Mouse (Mus musculus): Measurements from ENCODE around the gene Prss8.
A peak's percentile ranks its signal among the peaks of the same experiment; 100 is the strongest.
"Not testable (repeated sequence)": the region's sequence is repeated elsewhere in the genome, so short reads cannot be mapped to it uniquely, and the experiment has no call there.

Prss8 gene

DNA sequence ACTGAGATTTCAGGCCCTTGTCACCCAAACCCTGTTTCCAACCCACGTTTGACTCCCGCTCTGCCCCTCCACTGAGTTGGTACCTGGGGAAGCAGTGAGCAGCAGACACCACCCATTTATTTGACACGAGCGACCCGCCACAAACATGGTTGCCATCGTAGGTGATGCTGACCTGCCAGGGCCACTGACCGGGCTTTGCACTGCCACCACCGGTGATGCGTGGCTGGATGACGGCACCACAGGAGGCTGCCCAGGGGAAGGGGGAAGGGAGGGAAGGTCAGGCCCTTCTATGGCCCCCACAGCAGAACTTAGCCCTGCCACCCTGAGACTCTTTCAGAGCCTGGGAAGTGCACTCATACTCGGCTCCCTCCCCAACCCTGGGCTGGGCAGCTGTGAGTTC lies 2.2 kb downstream of the Prss8 start:
- no peak for DNase-seq

- no peak for DNase-seq
Observed at GRCm38 (mm10) chr7:127926846-127927245, 3.1 kb downstream of the Prss8 start.

DNA sequence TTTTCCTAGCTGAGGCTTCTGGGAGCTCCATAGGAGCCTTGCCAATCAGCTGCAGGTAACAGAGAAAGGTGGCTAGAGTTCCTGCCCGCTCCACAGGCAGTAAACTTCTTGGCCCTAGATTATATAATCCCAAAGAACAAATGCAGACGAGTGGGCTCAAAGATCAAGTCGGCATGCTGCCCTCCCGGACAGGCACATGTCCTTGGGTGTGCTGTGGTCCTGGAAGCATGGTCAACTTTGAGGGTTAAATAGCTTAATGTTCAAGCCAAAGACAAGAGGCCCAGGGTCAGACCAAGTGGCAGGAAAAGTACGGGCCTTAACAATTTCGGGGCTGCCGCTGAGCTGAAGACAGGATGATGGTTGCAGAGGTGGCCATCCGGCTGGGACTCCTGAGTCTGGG lies 3.8 kb downstream of the Prss8 start:
- no peak for DNase-seq

GRCm38 (mm10) chr7:127925252-127925651 lies 4.7 kb downstream of the Prss8 start:
- DNase-seq: no peak

DNA sequence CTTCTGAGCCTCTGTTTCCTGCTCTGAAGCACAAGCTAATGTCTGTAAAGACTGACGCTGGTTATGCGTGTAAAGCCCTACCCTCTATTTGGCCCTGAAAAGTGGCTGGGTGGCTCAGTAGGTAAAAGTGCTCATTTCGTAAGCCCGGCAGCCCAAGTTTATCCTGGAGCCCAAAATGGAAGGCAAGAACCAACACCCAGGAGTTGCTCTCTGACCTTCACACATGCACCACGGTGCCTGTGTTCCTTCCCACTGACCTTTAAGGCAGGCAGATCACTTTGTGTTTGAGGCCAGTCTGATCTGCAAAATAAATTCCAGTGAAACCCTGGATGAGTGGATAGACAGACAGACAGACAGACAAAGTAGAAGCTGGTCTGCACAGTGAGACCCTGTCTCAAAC lies 6.2 kb downstream of the Prss8 start:
- DNase-seq: no peak

- DNase-seq: no peak
Observed at GRCm38 (mm10) chr7:127922451-127923275, 7.2 kb downstream of the Prss8 start.

GRCm38 (mm10) chr7:127921516-127921915 lies 8.4 kb downstream of the Prss8 start:
- DNase-seq: peak; percentile 44

DNA sequence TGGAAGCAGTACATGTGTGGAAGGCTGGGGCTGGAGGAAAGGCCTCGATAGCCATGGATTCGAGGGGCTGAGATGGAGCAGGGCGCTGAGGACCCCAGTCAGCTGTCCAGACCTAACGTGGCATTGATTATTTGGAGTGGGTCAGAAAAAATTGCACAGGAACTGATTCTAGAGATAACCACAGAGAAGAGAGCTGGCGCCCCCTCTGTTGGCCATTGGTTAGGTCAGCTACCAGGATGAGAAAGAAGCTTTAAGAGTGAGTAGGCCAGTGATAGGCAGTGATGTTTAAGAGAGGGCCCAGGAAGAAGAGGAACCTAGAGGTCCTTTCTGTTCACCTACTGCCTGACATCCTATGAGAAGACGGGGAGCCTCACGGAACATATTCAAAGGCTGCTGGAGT lies 10.6 kb downstream of the Prss8 start:
- DNase-seq: peak; percentile 44

- DNase-seq: peak; percentile 77
Observed at GRCm38 (mm10) chr7:127918203-127918602, 11.7 kb downstream of the Prss8 start.

GRCm38 (mm10) chr7:127915293-127915692 lies 14.6 kb downstream of the Prss8 start:
- DNase-seq: no peak

GRCm38 (mm10) chr7:127912938-127913337 lies 17.0 kb downstream of the Prss8 start:
- no peak for DNase-seq

DNA sequence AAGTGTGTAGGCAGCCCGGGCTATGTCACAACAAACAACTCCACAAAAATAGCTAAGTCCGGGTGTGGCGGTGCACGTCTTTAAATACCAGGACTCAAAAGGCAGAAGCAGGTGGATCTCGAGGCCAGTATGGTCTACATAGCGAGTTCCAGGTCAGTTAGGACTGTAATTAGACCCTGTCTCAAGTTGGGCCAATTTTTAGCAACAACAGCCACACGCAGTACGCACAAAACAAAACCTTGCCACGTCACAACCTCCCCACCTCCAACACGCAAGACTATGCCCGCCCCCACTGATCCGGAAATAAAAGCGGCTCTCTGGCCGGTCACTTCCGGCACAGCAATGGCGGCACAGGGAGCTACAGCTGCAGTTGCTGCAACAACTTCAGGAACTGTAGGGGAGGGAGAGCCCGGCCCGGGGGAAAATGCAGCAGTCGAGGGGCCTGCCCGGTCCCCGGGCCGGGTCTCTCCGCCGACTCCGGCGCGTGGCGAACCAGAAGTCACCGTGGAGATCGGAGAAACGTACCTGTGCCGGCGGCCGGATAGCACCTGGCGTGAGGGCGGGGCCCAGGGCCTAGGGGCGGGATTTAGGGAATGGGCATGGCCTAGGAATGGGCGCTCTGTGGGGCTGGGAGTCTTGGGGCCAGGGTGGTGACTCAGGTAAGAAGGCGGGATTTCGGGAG lies 17.6 kb downstream of the Prss8 start, which contains the start of gene Kat8:
Kat8 (plus strand) TSS at position 327 of the 682 bp plus-strand sequence.
- DNase-seq: peak; percentile 85

DNA sequence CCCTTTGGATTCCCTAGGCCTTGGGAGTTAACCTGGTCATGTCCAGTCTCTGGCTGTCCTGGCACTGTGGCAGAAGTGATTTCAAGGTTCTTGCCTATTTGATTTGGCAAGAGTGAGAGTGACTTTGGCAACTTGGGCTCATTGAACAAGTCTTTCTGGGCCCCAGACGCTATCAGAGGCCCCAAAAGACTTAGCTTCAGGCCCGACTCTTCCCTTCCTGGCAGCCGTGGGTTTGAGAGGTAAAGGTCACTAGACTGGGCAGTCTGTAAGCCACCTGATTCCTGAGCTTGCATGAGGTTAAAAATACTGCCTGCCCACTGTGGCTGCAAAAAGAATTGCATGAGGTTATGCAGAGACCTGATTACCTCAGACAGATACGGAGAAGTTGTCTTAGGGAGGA lies 21.2 kb downstream of the Prss8 start:
- no peak for DNase-seq

DNA sequence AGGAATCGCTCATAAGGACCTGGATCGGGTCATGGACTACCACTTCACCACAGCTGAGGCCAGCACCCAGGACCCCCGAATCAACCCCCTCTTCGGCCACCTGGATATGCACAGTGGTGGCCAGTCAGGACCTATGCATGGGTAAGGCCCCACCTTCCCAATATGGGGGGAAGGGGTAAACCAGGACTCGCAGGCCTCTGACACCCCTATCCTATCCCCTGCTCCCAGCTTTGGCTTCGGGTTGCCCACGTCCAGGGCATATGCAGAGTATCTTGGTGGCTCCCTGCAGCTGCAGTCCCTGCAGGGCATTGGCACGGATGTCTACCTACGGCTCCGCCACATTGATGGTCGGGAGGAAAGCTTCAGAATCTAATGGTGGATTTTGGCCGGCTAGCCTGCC lies 22.0 kb downstream of the Prss8 start:
- no peak for DNase-seq

DNA sequence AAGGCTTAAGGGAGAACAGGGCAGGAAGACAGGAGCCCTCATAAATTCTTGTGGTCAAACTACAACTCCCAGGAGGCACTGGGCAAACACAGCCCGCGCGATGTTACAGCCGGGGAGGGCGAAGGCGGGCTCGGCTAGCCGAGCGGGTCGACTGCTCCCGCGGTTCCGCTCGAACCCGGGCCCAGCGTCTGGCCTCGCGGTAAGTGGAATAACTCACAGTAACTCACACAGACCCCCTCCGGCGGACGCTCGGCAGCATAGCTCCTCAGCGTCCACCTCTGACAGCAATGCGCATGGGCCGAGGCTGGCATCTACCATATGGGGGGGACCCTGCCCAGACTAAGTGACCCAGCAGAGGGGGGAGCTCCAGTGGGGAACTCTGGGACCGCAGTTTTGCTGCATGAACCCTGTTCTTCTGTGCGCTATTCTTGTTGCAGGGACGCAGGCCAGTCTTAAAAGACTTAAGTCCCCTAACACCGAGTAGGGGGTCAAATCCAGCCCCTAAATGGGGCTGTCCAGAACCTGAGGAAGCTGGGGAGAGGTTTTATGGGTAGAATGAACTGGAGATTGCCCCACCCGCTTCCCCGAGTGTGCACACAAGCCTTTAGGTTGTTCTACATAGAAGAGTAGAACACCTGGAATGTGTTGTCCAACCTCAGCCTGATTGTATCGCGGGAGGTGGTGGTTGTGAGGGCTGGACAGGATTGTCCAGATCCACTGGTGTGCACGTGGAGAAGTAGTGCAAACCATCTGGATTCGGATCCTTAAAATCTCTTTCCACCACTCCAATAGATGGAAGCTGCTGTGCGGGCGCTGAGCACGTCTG lies 25.7 kb downstream of the Prss8 start, which contains the start of gene Bckdk:
Bckdk (plus strand) TSS at position 112 of the 826 bp plus-strand sequence.
- peak; percentile 77 for DNase-seq

DNA sequence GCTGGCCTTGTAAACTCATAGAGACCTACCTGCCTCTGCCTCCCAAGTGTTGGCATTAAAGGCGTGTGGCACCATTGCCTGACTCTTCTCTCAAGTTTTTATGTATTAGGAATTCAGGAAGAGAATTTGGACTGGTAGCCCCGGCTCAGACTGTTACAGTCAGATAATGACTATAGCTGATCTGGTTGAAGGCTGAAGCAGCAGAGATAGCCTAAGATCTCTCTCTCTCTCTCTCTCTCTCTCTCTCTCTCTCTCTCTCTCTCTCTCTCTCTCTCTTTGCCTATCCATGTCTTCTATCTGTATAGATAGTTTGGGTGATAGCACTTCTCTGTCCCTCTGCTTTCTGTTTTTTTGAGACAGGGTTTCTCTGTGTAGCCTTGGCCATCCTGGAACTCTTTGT lies 28.1 kb downstream of the Prss8 start:
- DNase-seq: no peak

GRCm38 (mm10) chr7:127899997-127900396 lies 29.9 kb downstream of the Prss8 start:
- no peak for DNase-seq

GRCm38 (mm10) chr7:127898179-127898956 lies 31.5 kb downstream of the Prss8 start:
- peak; percentile 69 for DNase-seq

DNA sequence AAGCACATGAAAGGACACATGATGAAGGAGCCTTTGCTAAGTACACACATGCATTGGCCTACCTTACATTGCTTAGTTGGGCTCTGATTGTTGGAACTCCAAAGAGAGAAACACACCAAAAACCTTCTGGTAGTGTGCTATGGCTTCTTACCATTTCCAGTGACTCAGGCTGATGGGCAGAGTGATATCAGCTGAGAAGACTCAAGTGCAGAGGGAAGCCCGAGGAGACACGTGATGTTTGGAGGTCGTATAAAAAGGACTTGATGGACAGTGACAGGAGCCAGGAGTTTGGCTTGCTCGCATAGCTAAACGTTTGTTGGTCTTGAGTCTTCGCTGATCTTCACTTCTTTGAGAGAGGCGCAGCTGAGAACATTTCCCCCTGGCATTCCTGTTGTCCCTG lies 32.4 kb downstream of the Prss8 start:
- DNase-seq: no peak

- DNase-seq: peak; percentile 73
Observed at GRCm38 (mm10) chr7:127896384-127896783, 33.5 kb downstream of the Prss8 start.

- not testable (repeated sequence) for DNase-seq
Observed at GRCm38 (mm10) chr7:127895891-127896290, 34.0 kb downstream of the Prss8 start.

- peak; percentile 91 for DNase-seq
Observed at GRCm38 (mm10) chr7:127895442-127895841, 34.5 kb downstream of the Prss8 start, which contains the start of the genes Gm21974 and Vkorc1. Gene Gm21974 (minus strand): TSS chr7:127895454. Gene Vkorc1 (minus strand): TSS chr7:127895617.

Data from thymus, postnatal 14 days (tissue).